Mouse (Mus musculus) spleen, postnatal 14 days (tissue): ENCODE results near the gene Reg4.

ENCODE experiments used
- DNase-seq, 2 experiments: peaks; one replicate each; pipeline ENCODE4 v3.0.0; 2021 to 2022; ENCODE audit warnings: low spot score in 2 of 2

The Reg4 gene

DNA sequence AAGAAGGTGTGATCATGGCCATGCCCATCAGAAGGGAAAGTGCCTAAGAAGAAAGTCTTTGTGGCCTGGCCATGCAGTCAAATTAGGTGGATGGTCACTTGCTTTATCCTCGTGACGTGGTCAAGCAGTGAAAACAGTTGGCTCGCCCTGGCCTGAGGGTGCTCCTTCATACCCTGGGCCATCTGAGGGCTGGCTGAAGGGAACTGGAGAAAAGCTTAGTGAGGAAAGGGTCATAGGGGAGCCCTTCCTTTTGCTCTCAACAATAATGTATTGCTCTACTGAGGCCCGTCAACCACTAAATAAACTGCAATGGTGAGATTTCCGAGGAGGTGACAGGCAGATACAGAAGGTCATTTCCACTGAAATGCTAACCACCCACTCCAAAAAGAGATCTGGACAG lies 15.3 kb downstream of the Reg4 start:
- DNase-seq, result no peak

DNA sequence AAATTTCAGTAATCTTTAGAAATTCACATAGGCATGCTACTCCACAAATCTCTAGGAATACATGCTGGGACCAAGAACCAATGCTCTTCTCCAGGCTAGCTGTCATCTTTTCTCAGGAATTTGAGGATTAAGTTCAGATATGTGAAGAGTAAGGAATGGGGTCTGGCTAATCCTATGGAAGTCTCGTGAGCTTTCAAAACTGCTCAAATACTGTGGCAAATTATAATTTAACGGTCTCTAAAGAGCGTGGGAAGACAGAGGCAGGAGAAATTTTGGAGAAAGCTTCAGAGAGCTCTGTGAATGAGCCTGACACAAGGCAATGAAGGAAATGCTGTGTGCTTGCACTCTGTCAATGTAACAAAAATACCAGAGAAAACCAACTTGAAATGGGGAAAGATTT lies 16.2 kb downstream of the Reg4 start:
- no peak for DNase-seq

DNA sequence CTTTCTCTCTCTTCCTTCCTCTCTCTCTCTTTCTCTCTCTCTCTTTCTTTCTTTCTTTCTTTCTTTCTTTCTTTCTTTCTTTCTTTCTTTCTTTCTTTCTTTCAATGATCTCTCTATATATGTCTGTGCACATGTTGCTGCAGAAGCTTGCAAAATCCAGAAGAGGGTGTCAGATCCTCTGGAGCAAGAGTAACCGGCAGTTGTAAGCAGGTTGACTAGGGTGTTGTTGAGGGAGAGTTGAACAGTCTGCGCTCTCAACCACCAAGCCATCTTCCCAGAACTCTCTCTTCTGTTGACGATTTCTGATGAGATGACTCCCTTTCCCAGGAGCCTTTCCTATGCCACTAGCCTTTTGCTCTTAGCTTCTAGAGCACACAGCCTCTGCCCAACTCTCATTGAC lies 20.1 kb downstream of the Reg4 start:
- DNase-seq, result no peak

DNA sequence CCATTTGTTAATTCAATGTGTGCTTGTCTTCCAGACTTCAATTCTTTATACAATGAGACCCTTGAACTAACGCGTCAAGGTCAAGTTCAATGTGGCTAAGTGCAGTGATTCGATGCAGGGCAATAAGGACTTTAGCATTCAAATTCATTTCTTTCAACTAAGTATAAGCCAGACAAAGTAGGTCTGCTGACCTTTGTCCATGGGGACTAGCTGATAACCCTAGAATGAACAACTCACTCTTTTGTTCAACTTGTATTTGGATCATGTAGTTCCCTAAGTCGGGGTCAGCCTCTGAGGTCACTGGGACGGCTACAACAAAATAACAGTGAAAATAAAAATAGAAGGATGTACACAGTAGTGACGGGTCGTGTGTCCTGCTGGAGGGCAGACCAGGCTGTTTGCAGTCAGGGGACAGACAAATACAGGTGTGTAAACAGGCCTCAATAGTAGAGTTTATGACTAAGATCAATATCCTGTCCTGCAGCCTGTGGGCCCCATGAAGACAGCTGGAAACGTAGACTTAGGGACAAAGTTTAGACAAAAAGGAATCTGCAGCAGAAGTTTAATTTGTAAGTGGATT lies 20.6 kb downstream of the Reg4 start:
- DNase-seq, result no peak

DNA sequence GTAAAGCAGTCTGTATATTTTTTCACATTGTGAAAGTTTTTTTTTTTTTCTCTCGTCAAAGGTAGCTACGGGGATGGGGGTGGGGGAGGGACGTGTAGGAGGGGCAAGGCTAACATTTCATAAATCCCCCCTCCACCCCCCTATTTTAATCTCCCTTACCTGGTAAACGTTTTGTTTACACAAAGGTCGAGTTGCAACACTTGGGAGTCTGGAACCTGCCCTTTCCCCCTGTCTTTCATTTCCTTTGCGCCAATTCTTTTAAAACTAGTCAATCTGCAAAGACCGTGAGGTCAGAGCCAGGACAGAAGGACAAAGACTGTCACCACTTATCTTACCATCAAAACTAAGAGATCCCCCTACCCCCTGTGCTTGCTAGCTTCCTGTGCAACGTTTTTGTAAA lies 23.9 kb downstream of the Reg4 start:
- no peak for DNase-seq

DNA sequence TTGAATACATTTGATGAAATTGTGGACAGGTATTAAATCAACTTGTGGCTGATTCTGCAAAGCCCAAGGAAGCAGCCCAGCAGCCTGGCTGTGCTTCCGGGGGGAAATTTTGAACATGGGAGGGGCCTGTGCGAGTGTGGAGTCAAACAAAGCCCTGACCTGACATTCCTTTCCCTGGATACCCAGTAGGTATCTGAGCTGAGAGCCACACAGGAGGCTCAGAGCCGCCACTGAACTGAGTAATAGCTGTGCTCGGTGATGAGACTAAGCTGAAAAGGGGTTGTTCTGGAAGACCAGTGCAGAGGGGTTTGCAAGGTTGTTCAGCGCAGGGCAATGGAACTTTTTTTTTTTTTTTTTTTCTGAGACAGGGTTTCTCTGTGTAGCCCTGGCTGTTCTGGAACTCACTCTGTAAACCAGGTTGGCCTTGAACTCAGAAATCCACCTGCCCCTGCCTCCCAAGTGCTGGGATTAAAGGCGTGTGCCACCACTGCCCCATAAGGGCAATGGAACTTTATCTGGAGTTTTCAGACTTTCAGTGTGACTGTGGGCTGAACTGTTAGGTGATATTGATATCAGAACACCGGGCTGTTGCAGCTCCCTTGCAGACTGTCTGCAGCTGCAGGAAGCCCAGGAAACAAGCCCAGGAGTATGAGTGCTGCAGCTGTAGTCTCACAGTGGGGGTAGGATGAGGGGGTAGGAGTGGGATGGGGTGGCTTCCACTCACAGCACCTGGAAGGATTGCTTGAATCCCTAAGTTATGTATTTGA lies 25.2 kb downstream of the Reg4 start:
- DNase-seq, result no peak

DNA sequence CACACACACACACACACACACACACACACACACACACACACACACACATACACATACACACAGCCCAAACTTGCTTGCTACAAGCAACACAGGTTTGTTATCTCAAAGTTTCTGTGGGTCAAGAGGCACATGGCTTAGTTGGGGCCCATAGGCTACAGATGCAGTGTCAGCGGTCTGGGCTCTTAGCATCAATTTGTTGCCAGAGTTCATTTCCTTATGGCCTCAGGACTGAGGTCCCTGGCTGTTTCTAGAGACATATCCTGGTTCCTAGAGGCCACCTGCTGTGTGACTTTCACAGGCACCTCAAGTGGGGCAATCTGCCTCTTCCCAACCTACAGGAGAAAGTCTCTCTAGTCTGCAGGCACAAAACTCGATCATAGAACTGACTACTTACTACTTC lies 27.4 kb downstream of the Reg4 start:
- DNase-seq, result no peak

DNA sequence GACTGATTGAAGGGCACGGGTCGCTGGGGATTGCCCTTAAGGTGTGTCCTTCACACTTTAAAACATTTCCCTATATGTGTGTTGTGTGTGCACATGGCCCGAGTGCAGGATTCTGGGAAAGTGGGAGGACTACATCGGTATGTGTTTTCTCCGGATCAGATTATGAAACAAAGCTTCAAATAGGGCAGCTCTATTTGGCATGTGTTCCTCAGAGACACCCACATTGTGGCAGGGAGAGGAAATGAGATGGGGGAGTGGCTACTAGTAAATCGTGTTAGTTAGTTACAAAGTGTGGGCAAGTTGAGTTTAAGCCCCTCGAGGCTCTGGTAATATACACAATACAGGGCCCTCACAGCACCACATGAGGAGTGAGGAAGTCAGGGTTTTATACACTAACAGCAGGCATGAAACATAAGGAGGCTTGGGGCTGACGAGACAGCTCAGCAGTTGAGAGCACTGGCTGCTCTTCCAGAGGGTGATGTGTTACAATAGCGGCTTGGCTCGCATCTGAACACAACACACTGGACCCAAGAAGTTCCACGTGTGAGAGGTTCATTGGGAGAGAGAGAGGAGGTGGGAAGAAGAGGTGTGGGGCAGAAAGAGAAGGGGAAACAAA lies 28.0 kb downstream of the Reg4 start:
- DNase-seq, result no peak

DNA sequence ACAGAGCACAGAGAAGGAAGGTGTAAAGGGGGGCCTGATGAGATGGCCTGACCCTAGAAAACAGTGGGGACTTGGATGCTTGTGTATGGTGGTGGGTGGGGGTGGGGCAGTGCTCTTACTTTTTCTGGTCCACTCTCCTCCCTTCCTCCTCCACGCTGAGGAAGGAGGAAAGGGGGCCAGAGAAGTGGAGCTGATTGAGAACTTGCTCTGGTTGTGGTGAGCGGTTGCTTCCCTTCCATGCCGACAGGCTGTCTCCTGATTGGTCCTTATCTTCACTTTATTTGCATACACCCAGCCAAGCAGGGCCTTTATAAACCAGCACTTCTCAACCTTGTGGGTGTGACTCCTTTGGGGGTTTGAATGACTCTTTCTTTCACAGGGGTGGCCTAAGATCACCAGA lies 32.1 kb downstream of the Reg4 start:
- DNase-seq, result no peak

DNA sequence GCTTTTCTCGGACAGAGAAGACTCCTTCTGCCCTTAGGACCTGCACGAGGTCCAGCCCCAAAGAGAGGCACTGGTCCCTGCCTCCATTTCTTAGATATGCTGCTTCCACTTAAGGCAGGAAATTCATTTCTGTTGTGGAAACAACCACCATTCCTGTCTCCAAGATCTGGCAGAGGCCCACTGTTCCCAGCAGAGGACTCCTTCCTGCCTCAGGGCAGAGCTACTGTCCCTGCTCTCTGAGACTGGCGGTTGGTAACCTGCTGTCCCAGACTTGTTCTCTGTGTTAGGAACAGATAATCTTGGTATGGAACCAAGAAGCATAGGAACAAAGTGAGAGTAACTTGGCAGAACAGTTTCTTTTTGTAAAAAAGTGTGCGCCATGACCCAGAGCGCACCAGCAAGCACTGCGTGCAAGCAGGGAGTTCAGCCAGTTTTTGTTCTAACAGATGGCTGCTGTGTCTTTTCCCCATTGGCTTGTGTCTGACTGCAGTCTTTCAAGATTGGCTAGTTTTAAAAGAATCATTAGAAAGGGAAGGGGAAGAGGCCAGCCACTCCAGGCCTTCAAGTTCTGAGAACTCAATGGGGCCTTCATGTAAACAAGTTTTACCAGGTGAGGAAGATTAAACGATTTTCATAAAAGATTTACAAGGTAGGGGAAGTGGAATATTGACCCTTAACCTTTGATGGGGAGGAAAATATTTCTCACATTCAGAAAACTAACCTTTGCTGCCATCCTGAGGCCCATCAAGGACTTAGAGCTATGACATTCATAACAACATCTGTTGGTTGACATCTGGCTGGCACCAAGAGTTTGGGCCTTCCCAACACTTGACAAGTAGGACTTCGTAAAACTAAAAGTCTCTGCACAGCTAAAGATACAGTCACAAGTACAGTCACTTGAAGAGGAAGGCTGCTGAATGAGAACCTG lies 33.0 kb downstream of the Reg4 start:
- no peak for DNase-seq

DNA sequence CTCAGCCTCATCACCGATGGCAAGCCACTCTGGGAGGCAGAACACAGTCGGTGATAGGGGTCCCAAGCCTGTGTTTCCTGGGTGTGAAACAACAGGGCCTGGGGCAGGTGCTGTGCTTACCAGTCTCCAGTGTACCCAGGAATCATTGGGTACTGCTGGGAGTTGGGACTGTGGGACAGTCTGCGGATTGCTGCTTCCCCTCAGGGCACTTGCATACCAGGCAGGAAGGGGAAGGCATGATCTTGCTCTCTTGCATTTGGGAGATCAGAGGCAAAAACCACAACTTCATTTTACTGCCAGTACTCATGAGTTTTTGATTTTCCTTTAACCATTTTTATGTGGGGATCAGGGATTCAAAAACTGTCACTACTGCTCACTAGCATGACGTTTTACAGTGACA lies 36.8 kb downstream of the Reg4 start:
- no peak for DNase-seq

DNA sequence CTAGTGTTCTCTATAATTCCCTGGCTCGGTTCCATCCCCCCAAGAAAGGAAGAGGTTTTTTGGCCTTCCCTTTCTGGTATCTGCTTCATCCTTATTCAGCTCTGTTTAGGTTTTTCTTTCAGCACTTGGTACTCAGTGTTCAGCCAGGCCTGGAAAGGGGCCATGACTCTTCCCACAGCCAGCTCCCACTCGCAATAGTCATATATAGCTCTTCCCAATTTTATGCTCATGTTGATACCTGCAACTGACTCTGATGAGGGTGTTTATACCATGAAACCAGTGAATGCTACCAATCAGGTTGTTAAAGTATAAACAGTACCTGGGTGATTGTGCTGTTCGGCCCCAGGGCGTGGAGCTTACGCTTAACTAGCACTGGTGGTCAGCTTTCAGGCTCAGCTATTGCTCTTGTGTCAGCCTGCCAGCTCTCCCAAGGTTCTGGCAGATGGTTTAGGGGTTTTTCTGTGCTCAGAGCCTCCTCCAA lies 37.4 kb downstream of the Reg4 start:
- DNase-seq, result no peak

DNA sequence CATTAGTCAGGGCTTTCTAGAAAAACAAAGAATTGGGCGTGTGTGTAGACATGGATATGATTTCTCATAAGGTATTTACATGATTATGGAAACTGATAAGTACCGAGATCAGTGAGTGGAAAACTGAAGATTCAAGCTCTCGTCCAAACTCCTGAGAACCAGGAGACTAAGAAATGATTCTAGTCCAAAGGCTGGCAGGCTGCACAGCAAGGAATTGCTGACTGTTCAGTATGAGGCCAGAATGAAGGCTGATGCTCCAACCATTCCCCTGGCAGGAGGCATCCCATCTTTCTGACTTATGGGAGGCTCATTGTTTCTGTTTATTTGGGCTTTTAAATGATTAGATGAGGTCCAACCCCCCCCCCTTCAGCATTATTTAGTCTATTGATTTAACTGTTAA lies 38.6 kb downstream of the Reg4 start:
- no peak for DNase-seq

DNA sequence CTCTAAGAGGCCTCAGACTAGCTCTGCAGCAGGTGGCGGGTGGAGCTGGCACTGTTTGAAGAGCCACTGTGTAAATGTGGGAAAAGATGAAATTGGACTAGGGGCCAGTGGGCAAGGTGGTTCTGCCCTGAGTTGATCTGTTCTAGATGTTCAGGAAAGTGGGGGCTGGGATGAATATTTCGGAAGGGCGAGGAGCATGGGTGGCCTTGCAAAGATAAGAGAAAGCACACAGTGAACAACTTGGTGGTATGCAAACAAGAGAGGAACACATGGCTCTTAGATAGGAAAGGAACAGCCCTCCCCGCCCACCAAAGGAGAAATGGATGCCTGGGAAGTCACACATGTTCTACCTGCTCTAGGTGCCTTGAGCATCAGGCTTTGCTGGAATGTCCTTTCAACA lies 39.5 kb downstream of the Reg4 start:
- DNase-seq, result no peak

DNA sequence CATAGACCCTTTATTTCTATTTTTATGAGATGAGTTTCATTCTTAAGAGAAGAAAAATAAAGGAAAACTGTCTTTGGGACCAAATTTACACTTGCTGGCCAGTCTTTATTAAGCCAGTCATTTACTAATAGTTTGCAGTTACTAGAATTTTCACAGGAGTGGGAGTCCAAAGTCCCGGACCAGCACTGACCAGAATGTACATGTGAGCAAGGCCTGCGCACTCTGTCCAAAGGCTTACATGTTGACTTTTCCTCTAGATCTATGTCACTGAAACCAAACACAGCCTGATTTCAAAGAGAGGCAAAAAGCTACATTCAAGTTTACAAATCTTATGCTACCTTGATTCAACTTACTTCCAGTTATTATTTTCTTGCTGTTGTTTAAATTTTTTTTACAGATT lies 40.2 kb downstream of the Reg4 start:
- DNase-seq, result no peak

DNA sequence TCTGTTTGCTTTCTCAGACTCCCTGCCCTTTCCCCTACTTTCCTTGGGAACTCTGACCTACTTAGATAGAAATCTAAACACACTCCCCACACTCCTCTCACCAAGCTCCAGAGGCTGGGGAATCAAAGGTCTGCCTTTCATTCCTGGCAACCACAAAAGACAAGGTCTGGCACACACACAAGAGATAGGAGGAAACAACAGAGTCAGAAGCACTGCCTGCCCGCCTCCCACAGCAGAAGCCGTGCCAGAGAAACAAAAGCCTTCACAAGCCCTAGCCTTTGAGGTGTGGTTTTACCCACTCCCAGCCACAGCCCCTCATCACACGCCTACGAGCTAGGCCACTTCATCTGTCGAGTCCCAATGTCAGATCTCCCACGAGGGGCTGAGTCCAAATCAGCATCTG lies 45.3 kb downstream of the Reg4 start:
- no peak for DNase-seq

DNA sequence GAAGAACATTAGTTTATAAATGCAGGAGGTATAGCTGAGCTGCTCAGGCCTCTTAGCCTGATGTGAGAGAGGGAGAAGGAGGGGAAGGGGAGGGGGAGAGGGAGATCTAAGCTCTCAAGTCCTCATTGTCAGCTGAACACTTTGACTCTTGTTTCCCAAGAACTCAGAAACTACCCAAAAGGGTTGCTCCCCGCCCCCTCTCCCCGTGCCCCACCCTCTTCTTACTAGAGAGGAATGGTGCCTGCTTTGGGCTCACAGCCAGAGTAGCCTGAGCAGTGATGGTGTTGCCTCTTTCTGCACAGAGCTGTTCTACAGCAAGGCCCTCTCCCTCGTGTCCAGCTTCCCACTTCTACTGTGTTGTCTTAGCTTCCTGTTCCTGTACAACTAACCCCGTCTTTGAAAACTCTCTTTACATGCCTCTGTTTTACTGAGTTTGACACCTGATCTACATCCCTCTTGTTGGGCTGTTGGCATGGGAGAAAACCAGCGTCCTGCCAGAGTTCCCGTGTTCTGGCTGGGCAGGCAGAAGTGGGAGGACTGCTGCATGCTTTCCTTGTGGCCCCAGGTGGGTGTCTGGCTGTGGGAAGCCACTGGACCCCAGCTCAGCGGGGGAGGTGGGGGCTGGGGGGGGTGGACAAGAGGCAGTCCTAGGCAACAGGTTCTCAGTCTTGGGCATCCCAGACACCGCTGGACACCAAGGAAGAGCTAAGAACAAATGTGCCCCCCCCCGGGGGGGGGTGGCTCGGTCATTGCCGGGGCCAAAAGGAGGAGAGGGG lies 51.9 kb downstream of the Reg4 start:
- no peak for DNase-seq

DNA sequence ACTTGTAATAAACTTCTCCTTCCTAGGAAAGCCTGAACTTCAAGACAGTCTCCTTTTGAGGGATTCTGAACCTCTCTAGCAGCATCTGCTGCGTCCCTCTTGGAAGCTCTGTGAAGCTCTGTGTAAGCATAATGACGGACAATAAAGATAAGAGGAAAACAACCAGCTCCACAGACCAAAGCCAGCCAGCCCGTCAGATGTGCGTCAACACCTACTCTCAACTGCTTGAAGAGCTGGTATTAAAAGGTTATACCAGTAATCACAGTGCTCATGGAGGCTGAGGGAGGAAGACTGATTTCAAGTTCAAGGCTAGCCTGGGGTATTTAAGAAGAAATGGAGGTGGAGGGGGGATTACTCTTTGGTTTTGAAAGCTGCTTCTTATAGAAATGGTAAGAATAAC lies 57.7 kb downstream of the Reg4 start:
- no peak for DNase-seq

DNA sequence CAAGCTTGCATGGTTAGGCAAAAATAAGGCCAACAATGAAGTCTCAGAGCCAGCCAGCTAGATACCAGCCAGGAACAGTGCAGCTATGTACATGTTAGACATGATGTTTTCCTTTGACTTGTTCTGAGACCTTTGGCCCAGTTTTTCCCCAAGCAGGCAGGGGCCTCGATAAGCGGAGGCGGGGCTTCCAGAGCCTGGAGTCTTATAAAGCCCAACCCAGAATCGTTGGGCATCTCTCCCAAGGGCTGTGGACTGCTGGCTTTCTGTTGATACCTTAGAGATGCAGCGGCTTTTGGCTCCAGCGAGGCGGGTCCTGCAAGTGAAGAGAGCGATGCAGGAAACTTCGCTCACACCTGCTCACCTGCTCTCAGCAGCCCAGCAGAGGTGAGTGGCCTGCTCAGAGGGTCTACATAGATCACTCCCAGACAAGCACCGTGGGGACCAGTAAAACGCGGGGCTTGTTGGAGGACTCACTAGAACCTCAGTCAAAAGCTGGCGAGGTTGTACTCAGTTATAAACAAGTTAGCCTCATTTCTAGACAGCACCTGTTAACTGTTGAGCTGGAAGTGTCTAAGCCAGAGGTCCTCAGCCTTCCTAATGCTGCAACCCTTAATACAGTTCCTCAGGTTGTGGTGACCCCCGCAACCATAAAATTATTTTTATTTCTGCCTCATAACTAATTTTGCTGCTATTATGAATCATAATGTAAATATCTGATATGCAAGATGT lies 58.4 kb downstream of the Reg4 start, which contains the start of gene Hmgcs2:
TSS of gene Hmgcs2 (plus strand) at position 232 of the 729 bp plus-strand sequence.
- DNase-seq, result peak in 1 of 2 experiments; percentile 8

DNA sequence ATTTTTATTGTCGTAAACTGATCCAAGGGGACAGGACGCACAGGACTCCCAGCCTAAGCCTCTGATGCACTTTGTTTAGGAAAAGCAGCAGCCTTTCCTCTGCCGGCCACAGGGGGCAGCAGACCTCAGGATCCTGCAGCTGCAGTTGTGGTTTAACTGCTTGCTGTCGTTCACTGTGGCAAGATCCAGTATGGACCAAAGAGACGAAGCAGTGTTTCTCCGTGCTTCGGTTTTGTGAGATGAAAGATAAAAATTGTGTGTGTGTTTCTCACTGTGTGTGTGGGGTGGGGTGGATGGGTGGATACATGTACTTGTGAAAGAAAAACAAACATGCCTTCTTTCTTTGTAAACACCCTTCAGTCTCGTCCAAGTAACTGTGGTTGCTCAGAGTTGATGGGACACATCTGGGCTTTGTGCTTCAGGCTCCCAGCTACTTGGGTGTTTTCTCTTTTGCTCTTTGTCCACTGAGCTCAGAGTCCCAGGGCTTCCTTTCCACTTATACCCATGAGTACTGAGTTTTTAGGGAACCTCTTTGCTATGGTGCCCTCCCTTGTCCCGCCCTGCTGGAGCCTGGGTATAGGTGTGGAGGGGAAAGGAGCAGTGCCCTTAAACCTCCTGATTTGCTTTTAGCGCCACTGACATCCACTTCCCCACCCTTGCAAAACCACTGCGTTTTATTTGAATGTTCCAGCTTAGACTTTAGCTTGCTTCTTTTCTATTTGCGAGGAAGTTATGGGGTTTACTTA lies 59.1 kb downstream of the Reg4 start:
- DNase-seq, result peak; percentile 15 to 32
